Mouse (Mus musculus) liver, adult 2 months (tissue): ENCODE results near the gene Cnbd2. TPM values are rescaled to one million over a fixed set of nuclear protein-coding genes. Genes with fewer than 3 reads are reported as not detected.

ENCODE experiments used
- DNase-seq: peaks from one replicate; pipeline ENCODE4 v3.0.0-alpha.2; 2011; ENCODE audit warnings: low read depth, low spot score; ENCODE audit errors: extremely low read depth
- H3K27ac ChIP-seq: fragments of 200-500 bp; replicated peaks from 2 replicates; pipeline ENCODE4 v1.5.1; 2012; ENCODE audit warnings: low read depth, mild to moderate bottlenecking, control low read depth, inconsistent platforms, low read length; ENCODE audit not compliant: insufficient read depth
- H3K27me3 ChIP-seq: fragments of 200-500 bp; 2 replicates; pipeline ENCODE4 v1.6.1; 2012; ENCODE audit warnings: mild to moderate bottlenecking, moderate library complexity, low read length, inconsistent platforms; ENCODE audit not compliant: control insufficient read depth, insufficient read depth
- H3K36me3 ChIP-seq: fragments of 200-500 bp; 2 replicates; pipeline ENCODE4 v1.6.1; 2012; ENCODE audit warnings: low read length, inconsistent platforms; ENCODE audit not compliant: control insufficient read depth, insufficient read depth
- H3K4me1 ChIP-seq: fragments of 200-500 bp; 2 replicates; pipeline ENCODE4 v1.6.1; 2011; ENCODE audit warnings: low read length; ENCODE audit not compliant: control insufficient read depth, insufficient read depth
- H3K4me3 ChIP-seq: fragments of 200-500 bp; 2 replicates; pipeline ENCODE4 v1.5.1; 2011; ENCODE audit warnings: low read depth, mild to moderate bottlenecking, control low read depth, low read length, moderate library complexity; ENCODE audit not compliant: insufficient read depth
- H3K79me2 ChIP-seq: fragments of 200-500 bp; 2 replicates; pipeline ENCODE4 v1.6.1; 2012; ENCODE audit warnings: inconsistent platforms, mild to moderate bottlenecking, low read length, moderate library complexity; ENCODE audit not compliant: control insufficient read depth, insufficient read depth
- H3K9ac ChIP-seq: fragments of 200-500 bp; 2 replicates; pipeline ENCODE4 v1.6.1; 2012; ENCODE audit warnings: low read depth, mild to moderate bottlenecking, control low read depth, inconsistent platforms, low read length
- CTCF ChIP-seq: fragments of 200-500 bp; IDR thresholded peaks from 2 replicates; pipeline ENCODE4 v1.5.1; 2011; ENCODE audit warnings: low read depth, low read length, control low read depth
- POLR2A ChIP-seq: fragments of 200-500 bp; IDR thresholded peaks from 2 replicates; pipeline ENCODE4 v1.6.1; 2011; ENCODE audit warnings: low read length, control low read depth; ENCODE audit not compliant: insufficient read depth; ENCODE audit errors: extremely low read depth
- whole genome bisulfite sequencing: fragments of 180-500 bp; shearing (Covaris S2); methylation state at CpG from one replicate; pipeline ENCODE4 v1.1.7; 2018; 5-methylcytosine and 5-hydroxymethylcytosine counted together
- polyA plus RNA-seq: library from polyadenylated mRNA; depleted of rRNA; stranded (reverse); fragments of >200 nt; gene quantifications from 2 replicates; pipeline ENCODE4 v1.2.3, GENCODE M21; 2012
- total RNA-seq: library from RNA; depleted of rRNA; stranded (reverse); fragments of >200 nt; gene quantifications from 2 replicates; pipeline ENCODE4 v1.2.3, GENCODE M21; 2014

The Cnbd2 gene
- total and polyA plus RNA-seq, 2 experiments: 0.40 to 1.0 TPM

GRCm38 (mm10) chr2:156281227-156281626 is 30.9 kb upstream of the Cnbd2 start:
- no peak for DNase-seq
- Histone ChIP-seq H3K4me3 (no peak overlapping the region), H3K79me2 (no peaks in the 10 kb centered on the region), H3K36me3 (peaks cover 5% of the 10 kb centered on the region), H3K27ac (no peak overlapping the region), H3K27me3 (no peaks in the 10 kb centered on the region), H3K4me1 (no peaks in the 10 kb centered on the region), H3K9ac (no peak overlapping the region)
- 74% methylated on average over 4 of the region's 4 CpGs for WGBS
- no peak for TF ChIP-seq POLR2A
- TF ChIP-seq CTCF: no peak

GRCm38 (mm10) chr2:156285161-156285560 is 26.9 kb upstream of the Cnbd2 start:
- no peaks in the 10 kb centered on the region for H3K79me2 ChIP-seq
- TF ChIP-seq POLR2A (no peak), CTCF (no peak)
- H3K36me3 ChIP-seq: peaks cover 20% of the 10 kb centered on the region
- no peak for DNase-seq
- H3K9ac ChIP-seq: no peak overlapping the region
- no peak overlapping the region for H3K27ac ChIP-seq
- H3K4me3 ChIP-seq: no peak overlapping the region
- H3K27me3 ChIP-seq: no peaks in the 10 kb centered on the region
- WGBS: 79% methylated on average over 2 of the region's 2 CpGs
- H3K4me1 ChIP-seq: no peaks in the 10 kb centered on the region

- peaks cover 20% of the 10 kb centered on the region for H3K36me3 ChIP-seq
- no peak for DNase-seq
- H3K9ac ChIP-seq: no peak overlapping the region
- 96% methylated on average over 4 of the region's 4 CpGs for WGBS
- H3K4me3 ChIP-seq: no peak overlapping the region
- TF ChIP-seq CTCF (no peak), POLR2A (no peak)
- H3K4me1 ChIP-seq: no peaks in the 10 kb centered on the region
- no peaks in the 10 kb centered on the region for H3K79me2 ChIP-seq
- H3K27me3 ChIP-seq: no peaks in the 10 kb centered on the region
- no peak overlapping the region for H3K27ac ChIP-seq
Observed at GRCm38 (mm10) chr2:156286733-156287132, 25.4 kb upstream of the Cnbd2 start.

- Histone ChIP-seq H3K36me3 (peaks cover 17% of the 10 kb centered on the region), H3K4me1 (no peaks in the 10 kb centered on the region), H3K27ac (no peak overlapping the region), H3K4me3 (no peak overlapping the region), H3K27me3 (no peaks in the 10 kb centered on the region), H3K79me2 (no peaks in the 10 kb centered on the region), H3K9ac (no peak overlapping the region)
- WGBS: 92% methylated on average over 2 of the region's 2 CpGs
- TF ChIP-seq CTCF (no peak), POLR2A (no peak)
- no peak for DNase-seq
Observed at GRCm38 (mm10) chr2:156288222-156288621, 23.9 kb upstream of the Cnbd2 start.

- Histone ChIP-seq H3K27ac (no peak overlapping the region), H3K79me2 (no peaks in the 10 kb centered on the region), H3K9ac (no peak overlapping the region), H3K27me3 (no peaks in the 10 kb centered on the region), H3K36me3 (peaks cover 20% of the 10 kb centered on the region), H3K4me1 (no peaks in the 10 kb centered on the region), H3K4me3 (no peak overlapping the region)
- TF ChIP-seq POLR2A (no peak), CTCF (no peak)
- 96% methylated on average over 2 of the region's 2 CpGs for WGBS
- DNase-seq: no peak
Observed at GRCm38 (mm10) chr2:156289552-156290160, 22.4 kb upstream of the Cnbd2 start.

- Histone ChIP-seq H3K79me2 (no peaks in the 10 kb centered on the region), H3K4me3 (no peak overlapping the region), H3K9ac (no peak overlapping the region), H3K36me3 (peaks cover 18% of the 10 kb centered on the region), H3K4me1 (no peaks in the 10 kb centered on the region), H3K27me3 (no peaks in the 10 kb centered on the region), H3K27ac (no peak overlapping the region)
- DNase-seq: no peak
- WGBS: 80% methylated on average over 1 of the region's 1 CpGs
- TF ChIP-seq CTCF (no peak), POLR2A (no peak)
Observed at GRCm38 (mm10) chr2:156291998-156292397, 20.1 kb upstream of the Cnbd2 start.
